Mouse (Mus musculus) cortical plate, adult 2 months (tissue): ENCODE data around the gene Smpdl3b. TPM values are rescaled to one million over a fixed set of nuclear protein-coding genes. Genes with fewer than 3 reads are reported as not detected.
"Not testable (repeated sequence)": the region's sequence is repeated elsewhere in the genome, so short reads cannot be mapped to it uniquely, and the experiment has no call there.

ENCODE experiments used
- H3K27ac ChIP-seq: fragments of 200-500 bp; 2 replicates; pipeline ENCODE4 v1.5.1; 2012; ENCODE audit warnings: low read length, control low read depth, inconsistent platforms; ENCODE audit not compliant: insufficient read depth
- H3K4me1 ChIP-seq: fragments of 200-500 bp; 2 replicates; pipeline ENCODE4 v1.6.1; 2011; ENCODE audit warnings: low read length; ENCODE audit not compliant: control insufficient read depth, insufficient read depth
- H3K4me3 ChIP-seq: fragments of 200-500 bp; 2 replicates; pipeline ENCODE4 v1.5.1; 2011; ENCODE audit warnings: mild to moderate bottlenecking, low read length, control low read depth; ENCODE audit not compliant: insufficient read depth
- CTCF ChIP-seq: fragments of 200-500 bp; IDR thresholded peaks from 2 replicates; pipeline ENCODE4 v1.5.1; 2011; ENCODE audit warnings: mild to moderate bottlenecking, control low read depth, low read length; ENCODE audit not compliant: insufficient read depth; ENCODE audit errors: extremely low read depth
- POLR2A ChIP-seq: fragments of 200-500 bp; IDR thresholded peaks from 2 replicates; pipeline ENCODE4 v1.6.1; 2011; ENCODE audit warnings: mild to moderate bottlenecking, low read length, control low read depth; ENCODE audit not compliant: insufficient read depth; ENCODE audit errors: extremely low read depth
- polyA plus RNA-seq: library from polyadenylated mRNA; depleted of rRNA; stranded (reverse); fragments of >200 nt; gene quantifications from 2 replicates; pipeline ENCODE4 v1.2.3, GENCODE M21; 2012

Smpdl3b gene
- polyA plus RNA-seq, 1 experiment = 3.0 TPM

DNA sequence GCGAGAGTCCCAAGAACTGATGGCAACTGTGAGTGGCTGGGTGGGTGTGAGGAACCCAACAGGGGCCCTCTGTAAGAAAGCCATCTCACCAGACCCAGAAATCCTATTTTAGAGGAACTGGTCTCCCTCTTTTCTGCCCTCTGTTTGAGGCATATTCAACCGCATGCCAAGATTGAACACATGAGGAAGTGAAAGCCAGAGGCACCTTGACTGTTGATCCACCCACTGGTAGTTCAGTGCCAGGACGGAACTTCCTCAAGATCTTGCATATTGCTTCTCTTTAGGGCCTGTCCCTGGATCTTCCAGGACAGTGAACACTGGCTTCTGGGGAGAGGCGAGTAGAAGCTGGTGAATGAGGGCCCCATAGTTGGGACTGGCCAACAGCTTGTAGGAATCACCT, 23.2 kb upstream of the Smpdl3b start:
- Histone ChIP-seq H3K27ac (no peak overlapping the region), H3K4me1 (no peaks in the 10 kb centered on the region), H3K4me3 (no peak overlapping the region)
- TF ChIP-seq CTCF (no peak), POLR2A (no peak)

GRCm38 (mm10) chr4:132778562-132779201, 21.6 kb upstream of the Smpdl3b start:
- no peaks in the 10 kb centered on the region for H3K4me1 ChIP-seq
- no peak overlapping the region for H3K4me3 ChIP-seq
- no peak overlapping the region for H3K27ac ChIP-seq
- no peak for TF ChIP-seq CTCF
- no peak for TF ChIP-seq POLR2A

DNA sequence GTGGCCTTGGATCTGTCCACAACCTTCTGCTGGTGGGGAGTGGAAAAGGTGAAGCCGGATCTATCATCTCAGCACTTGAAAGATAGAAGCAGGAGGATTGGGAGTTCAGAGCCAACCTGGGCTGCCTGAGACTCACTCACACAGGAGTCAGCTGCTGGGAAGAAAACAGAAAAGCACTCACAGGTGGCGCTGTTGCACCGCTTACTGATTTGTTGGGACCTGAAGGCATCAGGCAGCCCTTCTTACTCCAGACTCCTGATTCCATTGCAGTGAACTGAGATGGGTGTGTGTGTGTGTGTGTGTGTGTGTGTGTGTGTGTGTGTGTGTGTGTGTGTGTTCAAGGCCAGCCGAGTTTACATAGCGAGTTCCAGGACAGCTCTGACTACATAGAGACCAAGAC, 19.7 kb upstream of the Smpdl3b start:
- no peak overlapping the region for H3K4me3 ChIP-seq
- no peaks in the 10 kb centered on the region for H3K4me1 ChIP-seq
- no peak overlapping the region for H3K27ac ChIP-seq
- TF ChIP-seq POLR2A (no peak), CTCF (peak; percentile 83)

GRCm38 (mm10) chr4:132774905-132775304, 17.9 kb upstream of the Smpdl3b start:
- no peak overlapping the region for H3K4me3 ChIP-seq
- TF ChIP-seq CTCF (no peak), POLR2A (no peak)

DNA sequence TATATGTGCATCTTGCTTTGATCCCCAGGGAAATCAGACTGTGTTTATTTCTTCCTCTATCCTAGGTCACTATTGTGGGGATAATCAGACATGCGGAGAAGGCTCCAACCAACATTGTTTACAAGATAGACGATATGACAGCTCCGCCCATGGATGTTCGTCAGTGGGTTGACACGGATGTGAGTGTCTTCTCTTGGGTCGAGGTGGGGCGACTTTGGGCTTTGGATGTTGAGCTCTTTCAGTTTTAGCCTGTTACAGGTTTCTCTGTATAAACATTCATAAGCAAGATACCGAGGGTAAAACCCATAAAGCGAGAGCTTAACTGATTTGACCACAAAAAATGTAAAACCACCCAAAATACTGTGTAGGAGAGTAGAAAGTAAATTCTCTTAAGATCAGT, 14.7 kb upstream of the Smpdl3b start:
- H3K4me1 ChIP-seq = peaks cover 2% of the 10 kb centered on the region; the same call in 1 of the 2 replicates
- no peak overlapping the region for H3K4me3 ChIP-seq
- TF ChIP-seq CTCF = no peak
- no peak for TF ChIP-seq POLR2A
- no peak overlapping the region for H3K27ac ChIP-seq

More at GRCm38 (mm10) chr4:132774905-132775304, 17.9 kb upstream of the Smpdl3b start:
- Histone ChIP-seq H3K4me1 (no peaks in the 10 kb centered on the region), H3K27ac (no peak overlapping the region)

DNA sequence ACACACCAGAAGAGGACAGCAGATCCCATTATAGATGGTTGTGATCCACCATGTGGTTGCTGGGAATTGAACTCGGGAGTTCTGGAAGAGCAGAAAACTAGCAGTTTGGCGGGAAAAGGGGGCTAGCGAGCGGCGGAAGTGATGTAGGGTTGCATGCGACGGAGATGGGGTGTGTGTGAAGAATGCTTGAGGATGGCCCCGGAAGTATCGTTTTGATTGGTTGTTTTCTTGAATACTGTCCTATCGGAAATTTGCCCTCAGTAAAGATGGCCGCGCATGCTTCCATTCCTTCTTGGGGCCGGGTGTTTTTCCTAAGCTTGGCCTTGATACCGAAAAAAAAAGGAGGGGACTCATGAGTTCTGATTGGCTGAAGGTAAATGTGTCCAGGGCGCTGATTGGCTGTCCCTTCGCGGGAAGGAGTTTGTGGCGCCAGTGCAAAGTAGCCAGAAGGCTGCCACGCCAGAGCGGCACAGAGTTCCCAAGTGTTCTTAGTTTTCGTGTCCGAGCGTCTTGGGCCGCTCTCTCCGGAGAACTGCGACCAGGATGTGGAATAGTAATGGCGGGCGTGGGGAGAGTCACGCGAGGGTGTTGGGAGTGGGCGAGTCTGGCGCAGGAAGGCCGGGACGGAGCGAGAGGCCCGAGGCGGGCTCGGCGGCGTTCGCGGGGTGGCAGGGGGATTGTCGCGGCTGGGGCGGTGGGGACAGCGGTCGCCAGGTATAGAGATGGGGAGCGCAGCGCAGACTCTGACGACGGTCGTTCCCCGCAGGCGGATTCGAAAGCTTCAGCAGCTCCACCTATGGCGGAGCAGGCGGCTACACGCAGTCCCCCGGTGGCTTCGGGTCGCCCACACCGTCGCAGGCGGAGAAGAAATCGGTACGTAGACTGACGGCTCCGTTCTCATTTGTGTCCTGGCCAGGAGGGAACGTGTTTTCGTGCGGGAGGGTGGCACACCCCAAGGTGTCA, 11.1 kb upstream of the Smpdl3b start, which contains the start of gene Rpa2:
TSS of gene Rpa2 (plus strand) at position 419 of the 963 bp plus-strand sequence.
- H3K4me3 ChIP-seq = peak within 1 kb of the TSS; percentile 45
- no peak for TF ChIP-seq CTCF
- 0 out of 2 replicates have a peak, but pooled peaks have one; percentile 22 for TF ChIP-seq POLR2A
- H3K4me1 ChIP-seq = peaks cover 2% of the 10 kb centered on the region; the same call in 1 of the 2 replicates
- H3K27ac ChIP-seq = no peak within 1 kb of the TSS

GRCm38 (mm10) chr4:132763125-132763524, 6.1 kb upstream of the Smpdl3b start:
- not testable (repeated sequence) for H3K4me3 ChIP-seq, H3K4me1 ChIP-seq, H3K27ac ChIP-seq

DNA sequence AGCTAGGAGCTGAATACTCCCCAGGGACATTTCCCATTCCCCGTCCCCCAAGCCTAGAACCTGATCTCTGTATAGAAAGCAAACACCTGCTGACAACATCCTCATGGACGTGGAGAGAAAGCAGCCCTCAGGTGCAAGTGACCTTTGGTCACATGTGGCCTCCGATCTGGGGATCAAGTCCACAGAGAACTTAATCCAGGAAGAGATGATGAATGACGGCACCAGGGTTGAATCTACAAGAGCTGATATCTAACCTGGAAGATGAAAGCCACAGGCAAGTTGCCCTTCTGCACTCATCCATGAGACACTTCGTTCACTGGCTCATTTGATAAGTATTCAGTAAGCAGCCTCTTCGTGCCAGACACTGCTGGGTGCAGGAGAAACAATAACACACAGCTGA, 5.5 kb upstream of the Smpdl3b start:
- H3K4me1 ChIP-seq = no peaks in the 10 kb centered on the region
- TF ChIP-seq CTCF = no peak
- no peak for TF ChIP-seq POLR2A
- H3K27ac ChIP-seq = no peak overlapping the region
- H3K4me3 ChIP-seq = no peak overlapping the region

GRCm38 (mm10) chr4:132760296-132760695, 3.2 kb upstream of the Smpdl3b start:
- Histone ChIP-seq H3K4me1 (no peaks in the 10 kb centered on the region), H3K27ac (no peak overlapping the region), H3K4me3 (no peak overlapping the region)
- no peak for TF ChIP-seq POLR2A
- TF ChIP-seq CTCF = no peak
